Mouse (Mus musculus): Measurements from ENCODE around the gene Btn1a1.

- TF ChIP-seq CTCF (IDR thresholded peaks at IDR 0.05; ENCODE audit: low read depth) (no peak), EP300 (IDR thresholded peaks at IDR 0.05; ENCODE audit: low read depth) (no peak)
Observed at GRCm38 (mm10) chr13:23410632-23411031, 55.1 kb downstream of the Btn1a1 start.
